Mouse (Mus musculus): ENCODE measurements around the gene Hebp1. TPM values are rescaled to one million over a fixed set of nuclear protein-coding genes. Genes with fewer than 3 reads are reported as not detected.

Gene Hebp1
- polyA plus RNA-seq, 1 experiment from 2014 or later = 62.8 TPM

GRCm38 (mm10) chr6:135168471-135168870 lies 29.4 kb downstream of the Hebp1 start:
- peak overlapping the region; percentile 64 for H3K4me3 ChIP-seq (ENCODE audit: low read depth, low read length)
- H3K27ac ChIP-seq (ENCODE audit: low read depth, low read length) = peak overlapping the region; percentile 85; the same call in 1 of the 2 replicates
- H3K9ac ChIP-seq (ENCODE audit: low read depth, low read length) = peak overlapping the region; percentile 83
- H3K9me3 ChIP-seq (ENCODE audit: control insufficient read depth) = no peaks in the 10 kb centered on the region
- no peaks in the 10 kb centered on the region; the same call in none of the 2 replicates for H3K4me1 ChIP-seq (replicated peaks; ENCODE audit: control insufficient read depth, insufficient read depth, low read length)
- WGBS = 82% methylated on average over 6 of the region's 6 CpGs
- peak overlapping the region; percentile 75 for H3K4me2 ChIP-seq (replicated peaks; ENCODE audit: low read depth)
- TF ChIP-seq CTCF (IDR thresholded peaks at IDR 0.05; ENCODE audit: low read depth) = no peak
- H3K36me3 ChIP-seq (ENCODE audit: control insufficient read depth, insufficient read depth) = no peaks in the 10 kb centered on the region
- H3K27me3 ChIP-seq (replicated peaks; ENCODE audit: control insufficient read depth, insufficient read depth, low read length) = no peaks in the 10 kb centered on the region
- no peak for ATAC-seq

- no peaks in the 10 kb centered on the region for H3K9me3 ChIP-seq (ENCODE audit: control insufficient read depth)
- WGBS = 3% methylated on average over 44 of the region's 46 CpGs
These were observed 30.2 kb downstream of the Hebp1 start for GRCm38 (mm10) chr6:135167380-135168311.

GRCm38 (mm10) chr6:135166712-135167111 lies 31.1 kb downstream of the Hebp1 start:
- H3K36me3 ChIP-seq (ENCODE audit: control insufficient read depth, insufficient read depth) = no peaks in the 10 kb centered on the region
- H3K27me3 ChIP-seq (replicated peaks; ENCODE audit: control insufficient read depth, insufficient read depth, low read length) = no peaks in the 10 kb centered on the region
- no peak overlapping the region for H3K9ac ChIP-seq (ENCODE audit: low read depth, low read length)
- WGBS = 47% methylated on average over 5 of the region's 5 CpGs
- H3K4me2 ChIP-seq (replicated peaks; ENCODE audit: low read depth) = peak overlapping the region; percentile 75
- no peak overlapping the region for H3K4me3 ChIP-seq (ENCODE audit: low read depth, low read length)
- TF ChIP-seq CTCF (IDR thresholded peaks at IDR 0.05; ENCODE audit: low read depth) = no peak
- H3K27ac ChIP-seq (ENCODE audit: low read depth, low read length) = no peak overlapping the region
- no peaks in the 10 kb centered on the region for H3K9me3 ChIP-seq (ENCODE audit: control insufficient read depth)
- H3K4me1 ChIP-seq (replicated peaks; ENCODE audit: control insufficient read depth, insufficient read depth, low read length) = no peaks in the 10 kb centered on the region; the same call in none of the 2 replicates
- ATAC-seq = no peak

More at GRCm38 (mm10) chr6:135167380-135168311, 30.2 kb downstream of the Hebp1 start:
- no peaks in the 10 kb centered on the region; the same call in none of the 2 replicates for H3K4me1 ChIP-seq (replicated peaks; ENCODE audit: control insufficient read depth, insufficient read depth, low read length)
- no peak for TF ChIP-seq CTCF (IDR thresholded peaks at IDR 0.05; ENCODE audit: low read depth)
- peak overlapping the region; percentile 83 for H3K9ac ChIP-seq (ENCODE audit: low read depth, low read length)
- H3K4me3 ChIP-seq (ENCODE audit: low read depth, low read length) = peak overlapping the region; percentile 64
- H3K36me3 ChIP-seq (ENCODE audit: control insufficient read depth, insufficient read depth) = no peaks in the 10 kb centered on the region
- H3K27me3 ChIP-seq (replicated peaks; ENCODE audit: control insufficient read depth, insufficient read depth, low read length) = no peaks in the 10 kb centered on the region
- H3K27ac ChIP-seq (ENCODE audit: low read depth, low read length) = peak overlapping the region; percentile 85
- peak overlapping the region; percentile 75 for H3K4me2 ChIP-seq (replicated peaks; ENCODE audit: low read depth)
- ATAC-seq = peak; percentile 89

GRCm38 (mm10) chr6:135166262-135166661 lies 31.6 kb downstream of the Hebp1 start:
- H3K4me2 ChIP-seq (replicated peaks; ENCODE audit: low read depth) = 0 out of 2 replicates have a peak overlapping the region, but pooled peaks have one; percentile 75
- H3K27me3 ChIP-seq (replicated peaks; ENCODE audit: control insufficient read depth, insufficient read depth, low read length) = no peaks in the 10 kb centered on the region
- no peak for ATAC-seq
- no peak overlapping the region for H3K4me3 ChIP-seq (ENCODE audit: low read depth, low read length)
- WGBS = 85% methylated on average over 3 of the region's 3 CpGs
- H3K9me3 ChIP-seq (ENCODE audit: control insufficient read depth) = no peaks in the 10 kb centered on the region
- H3K27ac ChIP-seq (ENCODE audit: low read depth, low read length) = no peak overlapping the region
- no peak overlapping the region for H3K9ac ChIP-seq (ENCODE audit: low read depth, low read length)
- TF ChIP-seq CTCF (IDR thresholded peaks at IDR 0.05; ENCODE audit: low read depth) = no peak
- no peaks in the 10 kb centered on the region for H3K36me3 ChIP-seq (ENCODE audit: control insufficient read depth, insufficient read depth)
- no peaks in the 10 kb centered on the region; the same call in none of the 2 replicates for H3K4me1 ChIP-seq (replicated peaks; ENCODE audit: control insufficient read depth, insufficient read depth, low read length)

GRCm38 (mm10) chr6:135165706-135166105 lies 32.1 kb downstream of the Hebp1 start:
- Histone ChIP-seq H3K27me3 (replicated peaks; ENCODE audit: control insufficient read depth, insufficient read depth, low read length) (no peaks in the 10 kb centered on the region), H3K27ac (ENCODE audit: low read depth, low read length) (no peak overlapping the region), H3K36me3 (ENCODE audit: control insufficient read depth, insufficient read depth) (no peaks in the 10 kb centered on the region), H3K4me1 (replicated peaks; ENCODE audit: control insufficient read depth, insufficient read depth, low read length) (no peaks in the 10 kb centered on the region; the same call in none of the 2 replicates), H3K4me2 (replicated peaks; ENCODE audit: low read depth) (0 out of 2 replicates have a peak overlapping the region, but pooled peaks have one; percentile 2), H3K9ac (ENCODE audit: low read depth, low read length) (no peak overlapping the region), H3K4me3 (ENCODE audit: low read depth, low read length) (no peak overlapping the region), H3K9me3 (ENCODE audit: control insufficient read depth) (no peaks in the 10 kb centered on the region)
- TF ChIP-seq CTCF (IDR thresholded peaks at IDR 0.05; ENCODE audit: low read depth) = no peak
- no peak for ATAC-seq
- 54% methylated on average over 2 of the region's 2 CpGs for WGBS

- no peaks in the 10 kb centered on the region for H3K27me3 ChIP-seq (replicated peaks; ENCODE audit: control insufficient read depth, insufficient read depth, low read length)
- 0 out of 2 replicates have a peak overlapping the region, but pooled peaks have one; percentile 2 for H3K4me2 ChIP-seq (replicated peaks; ENCODE audit: low read depth)
- H3K9me3 ChIP-seq (ENCODE audit: control insufficient read depth) = no peaks in the 10 kb centered on the region
- WGBS = 25% methylated on average over 3 of the region's 3 CpGs
- no peak overlapping the region for H3K27ac ChIP-seq (ENCODE audit: low read depth, low read length)
- no peaks in the 10 kb centered on the region for H3K36me3 ChIP-seq (ENCODE audit: control insufficient read depth, insufficient read depth)
- no peak for ATAC-seq
- no peak for TF ChIP-seq CTCF (IDR thresholded peaks at IDR 0.05; ENCODE audit: low read depth)
- H3K4me1 ChIP-seq (replicated peaks; ENCODE audit: control insufficient read depth, insufficient read depth, low read length) = no peaks in the 10 kb centered on the region; the same call in none of the 2 replicates
- H3K9ac ChIP-seq (ENCODE audit: low read depth, low read length) = no peak overlapping the region
- no peak overlapping the region for H3K4me3 ChIP-seq (ENCODE audit: low read depth, low read length)
These were observed 32.6 kb downstream of the Hebp1 start for GRCm38 (mm10) chr6:135165191-135165590.

All from intestine, postnatal 0 days (tissue).